Mouse (Mus musculus): ENCODE results near the gene Lingo2. TPM values are rescaled to one million over a fixed set of nuclear protein-coding genes. Genes with fewer than 3 reads are reported as not detected.

Gene Lingo2
- polyA plus RNA-seq, 1 experiment from 2014 or later, result 38.5 TPM

- WGBS, result 84% methylated on average over 1 of the region's 1 CpGs
- no peak overlapping the region for H3K27ac ChIP-seq (replicated peaks; ENCODE audit: low read depth, low read length)
- no peaks in the 10 kb centered on the region for H3K9me3 ChIP-seq (ENCODE audit: control insufficient read depth, low read length)
- no peak overlapping the region for H3K9ac ChIP-seq (replicated peaks; ENCODE audit: low read length)
- no peak for ATAC-seq (ENCODE audit: low FRiP score, low TSS enrichment)
- no peaks in the 10 kb centered on the region for H3K27me3 ChIP-seq (ENCODE audit: control insufficient read depth, insufficient read depth, low read length)
- DNase-seq, result no peak
- no peak overlapping the region for H3K4me2 ChIP-seq (ENCODE audit: low read length)
- H3K4me3 ChIP-seq (replicated peaks; ENCODE audit: low read depth, low read length), result no peak overlapping the region
- no peaks in the 10 kb centered on the region for H3K36me3 ChIP-seq (ENCODE audit: control insufficient read depth, insufficient read depth, low read length)
- no peaks in the 10 kb centered on the region for H3K4me1 ChIP-seq (ENCODE audit: control insufficient read depth, insufficient read depth, low read length)
Observed at GRCm38 (mm10) chr4:35814698-35815097, 1136.8 kb downstream of the Lingo2 start.

- Histone ChIP-seq H3K9ac (replicated peaks; ENCODE audit: low read length) (no peak overlapping the region), H3K36me3 (ENCODE audit: control insufficient read depth, insufficient read depth, low read length) (no peaks in the 10 kb centered on the region), H3K9me3 (ENCODE audit: control insufficient read depth, low read length) (no peaks in the 10 kb centered on the region), H3K27ac (replicated peaks; ENCODE audit: low read depth, low read length) (no peak overlapping the region), H3K4me1 (ENCODE audit: control insufficient read depth, insufficient read depth, low read length) (no peaks in the 10 kb centered on the region), H3K4me2 (ENCODE audit: low read length) (no peak overlapping the region), H3K4me3 (replicated peaks; ENCODE audit: low read depth, low read length) (no peak overlapping the region), H3K27me3 (ENCODE audit: control insufficient read depth, insufficient read depth, low read length) (no peaks in the 10 kb centered on the region)
- WGBS, result 29% methylated on average over 6 of the region's 6 CpGs
- DNase-seq (peak; percentile 21), ATAC-seq (ENCODE audit: low FRiP score, low TSS enrichment) (no peak; the same call in 1 of the 2 replicates)
Observed at GRCm38 (mm10) chr4:35807497-35808210, 1143.9 kb downstream of the Lingo2 start.

- H3K4me3 ChIP-seq (replicated peaks; ENCODE audit: low read depth, low read length), result no peak overlapping the region
- DNase-seq (peak; percentile 26), ATAC-seq (ENCODE audit: low FRiP score, low TSS enrichment) (peak; percentile 53; the same call in 1 of the 2 replicates)
- no peak overlapping the region for H3K9ac ChIP-seq (replicated peaks; ENCODE audit: low read length)
- no peaks in the 10 kb centered on the region for H3K4me1 ChIP-seq (ENCODE audit: control insufficient read depth, insufficient read depth, low read length)
- no peak overlapping the region for H3K27ac ChIP-seq (replicated peaks; ENCODE audit: low read depth, low read length)
- WGBS, result 31% methylated on average over 2 of the region's 2 CpGs
- no peaks in the 10 kb centered on the region for H3K9me3 ChIP-seq (ENCODE audit: control insufficient read depth, low read length)
- no peaks in the 10 kb centered on the region for H3K36me3 ChIP-seq (ENCODE audit: control insufficient read depth, insufficient read depth, low read length)
- no peaks in the 10 kb centered on the region for H3K27me3 ChIP-seq (ENCODE audit: control insufficient read depth, insufficient read depth, low read length)
- H3K4me2 ChIP-seq (ENCODE audit: low read length), result no peak overlapping the region
Observed at GRCm38 (mm10) chr4:35806881-35807464, 1144.6 kb downstream of the Lingo2 start.

- no peaks in the 10 kb centered on the region for H3K4me1 ChIP-seq (ENCODE audit: control insufficient read depth, insufficient read depth, low read length)
- H3K27me3 ChIP-seq (ENCODE audit: control insufficient read depth, insufficient read depth, low read length), result no peaks in the 10 kb centered on the region
- no peaks in the 10 kb centered on the region for H3K9me3 ChIP-seq (ENCODE audit: control insufficient read depth, low read length)
- DNase-seq, result no peak
- WGBS, result 82% methylated on average over 5 of the region's 5 CpGs
- H3K4me2 ChIP-seq (ENCODE audit: low read length), result no peak overlapping the region
- H3K27ac ChIP-seq (replicated peaks; ENCODE audit: low read depth, low read length), result no peak overlapping the region
- no peaks in the 10 kb centered on the region for H3K36me3 ChIP-seq (ENCODE audit: control insufficient read depth, insufficient read depth, low read length)
- ATAC-seq (ENCODE audit: low FRiP score, low TSS enrichment), result no peak
- H3K9ac ChIP-seq (replicated peaks; ENCODE audit: low read length), result no peak overlapping the region
- H3K4me3 ChIP-seq (replicated peaks; ENCODE audit: low read depth, low read length), result no peak overlapping the region
Observed at GRCm38 (mm10) chr4:35784255-35784921, 1167.2 kb downstream of the Lingo2 start.

GRCm38 (mm10) chr4:35770810-35771209 is 1180.7 kb downstream of the Lingo2 start:
- no peak for DNase-seq
- Histone ChIP-seq H3K27me3 (ENCODE audit: control insufficient read depth, insufficient read depth, low read length) (no peaks in the 10 kb centered on the region), H3K27ac (replicated peaks; ENCODE audit: low read depth, low read length) (no peak overlapping the region), H3K4me3 (replicated peaks; ENCODE audit: low read depth, low read length) (no peak overlapping the region), H3K9ac (replicated peaks; ENCODE audit: low read length) (no peak overlapping the region), H3K4me2 (ENCODE audit: low read length) (no peak overlapping the region), H3K4me1 (ENCODE audit: control insufficient read depth, insufficient read depth, low read length) (0 out of 2 replicates have a peak, but pooled peaks cover 6% of the 10 kb centered on the region), H3K9me3 (ENCODE audit: control insufficient read depth, low read length) (no peaks in the 10 kb centered on the region), H3K36me3 (ENCODE audit: control insufficient read depth, insufficient read depth, low read length) (no peaks in the 10 kb centered on the region)
- WGBS, result 59% methylated on average over 7 of the region's 7 CpGs
- ATAC-seq (ENCODE audit: low FRiP score, low TSS enrichment), result no peak

GRCm38 (mm10) chr4:35766905-35767304 is 1184.6 kb downstream of the Lingo2 start:
- WGBS, result 82% methylated on average over 6 of the region's 6 CpGs
- no peaks in the 10 kb centered on the region for H3K27me3 ChIP-seq (ENCODE audit: control insufficient read depth, insufficient read depth, low read length)
- no peak overlapping the region for H3K4me3 ChIP-seq (replicated peaks; ENCODE audit: low read depth, low read length)
- no peak overlapping the region for H3K4me2 ChIP-seq (ENCODE audit: low read length)
- H3K36me3 ChIP-seq (ENCODE audit: control insufficient read depth, insufficient read depth, low read length), result no peaks in the 10 kb centered on the region
- 0 out of 2 replicates have a peak, but pooled peaks cover 6% of the 10 kb centered on the region for H3K4me1 ChIP-seq (ENCODE audit: control insufficient read depth, insufficient read depth, low read length)
- H3K9ac ChIP-seq (replicated peaks; ENCODE audit: low read length), result no peak overlapping the region
- ATAC-seq (ENCODE audit: low FRiP score, low TSS enrichment), result no peak
- H3K27ac ChIP-seq (replicated peaks; ENCODE audit: low read depth, low read length), result no peak overlapping the region
- no peaks in the 10 kb centered on the region for H3K9me3 ChIP-seq (ENCODE audit: control insufficient read depth, low read length)
- DNase-seq, result no peak

GRCm38 (mm10) chr4:35761181-35761580 is 1190.4 kb downstream of the Lingo2 start:
- Histone ChIP-seq H3K27ac (replicated peaks; ENCODE audit: low read depth, low read length) (no peak overlapping the region), H3K4me1 (ENCODE audit: control insufficient read depth, insufficient read depth, low read length) (no peaks in the 10 kb centered on the region), H3K9ac (replicated peaks; ENCODE audit: low read length) (no peak overlapping the region), H3K27me3 (ENCODE audit: control insufficient read depth, insufficient read depth, low read length) (no peaks in the 10 kb centered on the region), H3K9me3 (ENCODE audit: control insufficient read depth, low read length) (no peaks in the 10 kb centered on the region), H3K4me2 (ENCODE audit: low read length) (no peak overlapping the region), H3K4me3 (replicated peaks; ENCODE audit: low read depth, low read length) (no peak overlapping the region), H3K36me3 (ENCODE audit: control insufficient read depth, insufficient read depth, low read length) (no peaks in the 10 kb centered on the region)
- no peak for DNase-seq
- ATAC-seq (ENCODE audit: low FRiP score, low TSS enrichment), result no peak
- WGBS, result 92% methylated on average over 5 of the region's 5 CpGs

- H3K4me2 ChIP-seq (ENCODE audit: low read length), result no peak overlapping the region
- no peaks in the 10 kb centered on the region for H3K4me1 ChIP-seq (ENCODE audit: control insufficient read depth, insufficient read depth, low read length)
- no peak overlapping the region for H3K9ac ChIP-seq (replicated peaks; ENCODE audit: low read length)
- H3K27ac ChIP-seq (replicated peaks; ENCODE audit: low read depth, low read length), result no peak overlapping the region
- no peaks in the 10 kb centered on the region for H3K36me3 ChIP-seq (ENCODE audit: control insufficient read depth, insufficient read depth, low read length)
- no peak overlapping the region for H3K4me3 ChIP-seq (replicated peaks; ENCODE audit: low read depth, low read length)
- DNase-seq (no peak), ATAC-seq (ENCODE audit: low FRiP score, low TSS enrichment) (no peak)
- 83% methylated on average over 6 of the region's 6 CpGs for WGBS
- no peaks in the 10 kb centered on the region for H3K9me3 ChIP-seq (ENCODE audit: control insufficient read depth, low read length)
- H3K27me3 ChIP-seq (ENCODE audit: control insufficient read depth, insufficient read depth, low read length), result no peaks in the 10 kb centered on the region
Observed at GRCm38 (mm10) chr4:35752121-35752860, 1199.3 kb downstream of the Lingo2 start.

All from midbrain, embryonic 14.5 days (tissue).